In the genomic region with DNA sequence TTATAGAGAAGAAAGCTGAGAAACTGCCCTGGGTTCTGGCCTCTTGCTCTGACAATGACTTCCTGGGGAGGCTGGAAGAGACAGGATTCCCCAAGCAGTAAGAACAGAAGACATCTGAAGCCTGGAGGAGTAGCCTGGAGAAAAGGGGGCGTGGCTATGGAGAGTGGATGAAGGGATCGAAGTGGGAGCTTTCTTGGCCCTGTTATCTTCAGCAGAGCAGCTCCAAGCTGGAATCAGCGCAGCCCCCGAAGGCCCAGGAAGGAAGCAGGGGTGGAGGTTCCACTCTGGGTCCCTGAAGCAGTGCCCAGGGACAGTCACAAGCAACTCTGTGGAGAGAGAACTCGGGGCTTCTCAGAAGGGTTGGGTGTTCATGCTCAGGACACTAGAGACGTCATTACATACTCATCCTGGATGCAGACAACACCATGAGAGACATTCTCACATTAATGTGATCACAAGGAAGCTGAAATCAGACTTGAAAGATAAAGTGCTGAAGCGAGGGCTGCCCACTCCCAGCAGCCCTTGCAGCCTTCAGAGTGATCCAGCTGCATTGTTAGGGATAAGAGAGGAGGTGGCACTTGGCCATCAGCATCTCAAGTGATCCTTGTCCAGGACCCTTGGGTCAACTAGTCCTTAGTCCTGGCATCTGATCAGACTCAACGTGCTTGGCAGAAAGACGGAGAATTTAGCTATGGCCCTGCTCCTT, we compare ENCODE assay signal across 8 mouse cellular contexts.
A peak's percentile ranks its signal among the peaks of the same experiment; 100 is the strongest.
DNase-seq lines count a peak whose midpoint lies in the region; ATAC-seq and TF ChIP-seq lines count a peak whose summit lies in the region.

No protein-coding gene starts in this region.

- H3K9me3 ChIP-seq in midbrain, embryonic 16.5 days (replicated peaks; ENCODE audit: control insufficient read depth, low read length, poor library complexity, severe bottlenecking) = no peaks in the 10 kb centered on the region
- H3K9me3 ChIP-seq in midbrain, embryonic 13.5 days = no peaks in the 10 kb centered on the region

- no peak overlapping the region for H3K9ac ChIP-seq in midbrain, embryonic 16.5 days (ENCODE audit: low read depth, low read length)
- no peak overlapping the region for H3K9ac ChIP-seq in midbrain, embryonic 13.5 days (replicated peaks)

- no peak for ATAC-seq in midbrain, embryonic 16.5 days
- no peak for ATAC-seq in midbrain, embryonic 13.5 days

- 0 out of 2 replicates have a peak overlapping the region, but pooled peaks have one; percentile 59 for H3K27ac ChIP-seq in midbrain, embryonic 16.5 days (ENCODE audit: low read length)
- no peak overlapping the region for H3K27ac ChIP-seq in midbrain, embryonic 13.5 days
- H3K27ac ChIP-seq in left cerebral cortex, adult 2 months = no peak overlapping the region

- no peak overlapping the region for H3K4me2 ChIP-seq in midbrain, embryonic 16.5 days (ENCODE audit: low read length)
- no peak overlapping the region for H3K4me2 ChIP-seq in midbrain, embryonic 13.5 days (replicated peaks)

- no peaks in the 10 kb centered on the region for H3K36me3 ChIP-seq in midbrain, embryonic 16.5 days (ENCODE audit: control insufficient read depth, insufficient read depth, low read length)
- H3K36me3 ChIP-seq in midbrain, embryonic 13.5 days = no peaks in the 10 kb centered on the region

- no peaks in the 10 kb centered on the region for H3K27me3 ChIP-seq in midbrain, embryonic 16.5 days (ENCODE audit: control insufficient read depth, insufficient read depth, low read depth, low read length)
- H3K27me3 ChIP-seq in midbrain, embryonic 13.5 days = no peaks in the 10 kb centered on the region

- no peak overlapping the region for H3K4me3 ChIP-seq in midbrain, embryonic 16.5 days (ENCODE audit: low read depth, low read length)
- no peak overlapping the region for H3K4me3 ChIP-seq in midbrain, embryonic 13.5 days (replicated peaks)
- H3K4me3 ChIP-seq in left cerebral cortex, adult 2 months = no peak overlapping the region

- peaks cover 11% of the 10 kb centered on the region for H3K4me1 ChIP-seq in midbrain, embryonic 16.5 days (ENCODE audit: control insufficient read depth, insufficient read depth, low read length)
- peaks cover 25% of the 10 kb centered on the region for H3K4me1 ChIP-seq in midbrain, embryonic 13.5 days (replicated peaks)

- peak; percentile 26 for DNase-seq in adrenal gland, postnatal 10 days
- DNase-seq in adrenal gland, adult 18-20 months (ENCODE audit: low spot score in 2 of 2) = no peak
- DNase-seq in kidney, postnatal 4 days = peak; percentile 60 to 77
- DNase-seq in skeletal muscle tissue, adult 2 months (ENCODE audit: low read depth, low spot score) = peak; percentile 22
- DNase-seq in layer of hippocampus, postnatal 36 days = no peak
- DNase-seq in left cerebral cortex, adult 2 months (ENCODE audit: extremely low spot score in 1 of 2, low spot score in 2 of 2) = no peak

- WGBS in midbrain, embryonic 16.5 days = 34% methylated on average over 9 of the region's 9 CpGs
- 42% methylated on average over 9 of the region's 9 CpGs for WGBS in midbrain, embryonic 13.5 days

- intact Hi-C loops in left cerebral cortex, adult 2 months (cut with DNase I) = no loop called here

- TF ChIP-seq CTCF in left cerebral cortex, adult 2 months (IDR thresholded peaks at IDR 0.05) = no peak

Comparison
In these comparisons a context has a peak if more than half of its experiments do, and no peak if none do; other contexts are left out.
1. DNase-seq: peak in adrenal gland, postnatal 10 days (single experiment), kidney, postnatal 4 days (2 of 2) and skeletal muscle tissue, adult 2 months (single experiment); none in adrenal gland, adult 18-20 months (0 of 2), layer of hippocampus, postnatal 36 days (0 of 2) and left cerebral cortex, adult 2 months (0 of 2).